Mouse (Mus musculus) heart, postnatal 36 days (tissue): ENCODE data around the gene Synj2. TPM values are rescaled to one million over a fixed set of nuclear protein-coding genes. Genes with fewer than 3 reads are reported as not detected.

Source experiments
- total RNA-seq, 2 experiments: library from RNA; stranded (reverse); gene quantifications; 2 replicates each; pipeline ENCODE4 v1.2.3; 2021

Gene Synj2
- total RNA-seq, 2 experiments from 2014 or later = 55.5 to 57.9 TPM

Other genes with a start within 250 kb of the Synj2 start
- 10 to 100 TPM; 31.0 to 32.6 TPM for gene Snx9, start 100.0 kb upstream of the Synj2 start, total RNA-seq
- 1 to 10 TPM; 6.3 to 7.4 TPM for gene Serac1, start 138.5 kb downstream of the Synj2 start, total RNA-seq
- gene Gtf2h5, start 138.5 kb downstream of the Synj2 start, total RNA-seq = 10 to 100 TPM; 64.9 to 70.5 TPM
- gene Tulp4, start 165.2 kb downstream of the Synj2 start, total RNA-seq = 100 to 1,000 TPM; 105 to 115 TPM